Mouse (Mus musculus) CH12.LX (cell line): ENCODE results near the gene Lmbrd1. TPM values are rescaled to one million over a fixed set of nuclear protein-coding genes. Genes with fewer than 3 reads are reported as not detected.

Experiments
- DNase-seq: peaks from one replicate; pipeline ENCODE4 v3.0.0-alpha.2; 2013; ENCODE audit errors: extremely low read depth
- H3K27ac ChIP-seq: 2 replicates; pipeline ENCODE4 v1.5.1; 2012; ENCODE audit warnings: low read depth, mild to moderate bottlenecking, control low read depth, moderate library complexity; ENCODE audit not compliant: insufficient read depth
- H3K27me3 ChIP-seq: replicated peaks from 2 replicates; pipeline ENCODE3; 2012; ENCODE audit warnings: inconsistent platforms
- H3K36me3 ChIP-seq, 2 experiments: replicated peaks in 1 of 2; 2 replicates each; pipeline versions ENCODE3 to v1.6.1; 2012; ENCODE audit warnings: inconsistent platforms in 1 of 2, low read length in 1 of 2, mild to moderate bottlenecking in 1 of 2, mixed read lengths in 1 of 2, moderate library complexity in 1 of 2; ENCODE audit not compliant: control insufficient read depth in 1 of 2, insufficient read depth in 1 of 2
- H3K4me1 ChIP-seq, 2 experiments: 2 replicates each; pipeline ENCODE4 v1.6.1; 2012; ENCODE audit warnings: inconsistent platforms in 1 of 2, moderate library complexity in 1 of 2; ENCODE audit not compliant: insufficient read depth in 2 of 2, control insufficient read depth in 1 of 2
- H3K4me2 ChIP-seq: 2 replicates; pipeline ENCODE4 v1.6.1; 2012; ENCODE audit warnings: low read depth, mild to moderate bottlenecking, control low read depth; ENCODE audit not compliant: poor library complexity, insufficient read depth, severe bottlenecking
- H3K4me3 ChIP-seq, 3 experiments: fragments of 150-350 bp in 1 of 3; sonication (generic) in 1 of 3; replicated peaks in 1 of 3; 2 replicates each; pipeline versions ENCODE3 to v1.5.1; 2011 to 2012; ENCODE audit warnings: low read depth in 2 of 3, low read length in 2 of 3, mild to moderate bottlenecking in 2 of 3, moderate library complexity in 2 of 3, control low read depth in 1 of 3, improper control_type of control experiment in 1 of 3, inconsistent platforms in 1 of 3, mixed read lengths in 1 of 3; ENCODE audit not compliant: poor library complexity in 1 of 3
- H3K79me2 ChIP-seq: replicated peaks from 2 replicates; pipeline ENCODE4 v1.6.1; 2012; ENCODE audit warnings: mild to moderate bottlenecking, moderate library complexity; ENCODE audit not compliant: control insufficient read depth, poor library complexity, insufficient read depth, severe bottlenecking; ENCODE audit errors: extremely low read depth
- H3K9ac ChIP-seq: 2 replicates; pipeline ENCODE4 v1.6.1; 2012; ENCODE audit warnings: low read depth, mild to moderate bottlenecking, control low read depth, moderate library complexity; ENCODE audit not compliant: insufficient read depth
- H3K9me3 ChIP-seq: replicated peaks from 2 replicates; pipeline ENCODE3; 2012; ENCODE audit warnings: low read length, inconsistent platforms, mixed read lengths
- BHLHE40 ChIP-seq: IDR thresholded peaks from 2 replicates; pipeline ENCODE4 v1.6.1; 2011; ENCODE audit warnings: mild to moderate bottlenecking, low read depth, low read length, improper control_type of control experiment
- CHD1 ChIP-seq: IDR thresholded peaks from 2 replicates; pipeline ENCODE4 v1.6.1; 2012; ENCODE audit warnings: low read depth, low read length, improper control_type of control experiment, inconsistent platforms
- CHD2 ChIP-seq: IDR thresholded peaks from 2 replicates; pipeline ENCODE4 v1.6.1; 2011; ENCODE audit warnings: low read length, improper control_type of control experiment
- CTCF ChIP-seq, 2 experiments: IDR thresholded peaks in 1 of 2; conservative IDR thresholded peaks in 1 of 2; 2 replicates each; pipeline ENCODE4 v1.5.1; 2011 to 2012; ENCODE audit warnings: low read depth in 2 of 2, low read length in 2 of 2, improper control_type of control experiment in 1 of 2, inconsistent platforms in 1 of 2, mild to moderate bottlenecking in 1 of 2, moderate library complexity in 1 of 2
- E2F4 ChIP-seq: IDR thresholded peaks from 2 replicates; pipeline ENCODE4 v1.6.1; 2011; ENCODE audit warnings: low read depth, low read length, improper control_type of control experiment; ENCODE audit not compliant: insufficient replicate concordance
- HCFC1 ChIP-seq: IDR thresholded peaks from 2 replicates; pipeline ENCODE4 v1.6.1; 2012; ENCODE audit warnings: low read depth, mild to moderate bottlenecking, inconsistent platforms, low read length, improper control_type of control experiment
- IRF4 ChIP-seq: IDR thresholded peaks from 2 replicates; pipeline ENCODE4 v1.6.1; 2014; ENCODE audit warnings: low read depth, mild to moderate bottlenecking, inconsistent platforms, low read length, improper control_type of control experiment
- JUN ChIP-seq: IDR thresholded peaks from 2 replicates; pipeline ENCODE4 v1.6.1; 2011; ENCODE audit warnings: low read depth, mild to moderate bottlenecking, low read length, improper control_type of control experiment, moderate library complexity; ENCODE audit not compliant: insufficient read depth
- KAT2A ChIP-seq: IDR thresholded peaks from 2 replicates; pipeline ENCODE4 v1.6.1; 2012; ENCODE audit warnings: low read length, improper control_type of control experiment, inconsistent platforms; ENCODE audit not compliant: insufficient replicate concordance
- MAFK ChIP-seq: IDR thresholded peaks from 2 replicates; pipeline ENCODE4 v1.6.1; 2011; ENCODE audit warnings: low read length, improper control_type of control experiment; ENCODE audit not compliant: insufficient replicate concordance
- MAZ ChIP-seq: IDR thresholded peaks from 2 replicates; pipeline ENCODE4 v1.6.1; 2012; ENCODE audit warnings: low read depth, mild to moderate bottlenecking, inconsistent platforms, low read length, improper control_type of control experiment, moderate library complexity
- MEF2A ChIP-seq: IDR thresholded peaks from 2 replicates; pipeline ENCODE4 v1.6.1; 2014; ENCODE audit warnings: low read depth, mild to moderate bottlenecking, inconsistent platforms, low read length, improper control_type of control experiment, borderline replicate concordance
- MYC ChIP-seq: IDR thresholded peaks from 2 replicates; pipeline ENCODE4 v1.6.1; 2011; ENCODE audit warnings: low read depth, mild to moderate bottlenecking, improper control_type of control experiment, low read length
- NELFE ChIP-seq: IDR thresholded peaks from 2 replicates; pipeline ENCODE4 v1.6.1; 2011; ENCODE audit warnings: low read depth, low read length, improper control_type of control experiment
- NRF1 ChIP-seq: IDR thresholded peaks from 2 replicates; pipeline ENCODE4 v1.6.1; 2014; ENCODE audit warnings: low read depth, mild to moderate bottlenecking, inconsistent platforms, low read length, improper control_type of control experiment, moderate library complexity
- PAX5 ChIP-seq: IDR thresholded peaks from 2 replicates; pipeline ENCODE4 v1.6.1; 2012; ENCODE audit warnings: low read length, inconsistent platforms, mixed read lengths
- RAD21 ChIP-seq: IDR thresholded peaks from 2 replicates; pipeline ENCODE4 v1.6.1; 2011; ENCODE audit warnings: low read depth, mild to moderate bottlenecking, low read length, improper control_type of control experiment, moderate library complexity
- RCOR1 ChIP-seq: conservative IDR thresholded peaks from 2 replicates; pipeline ENCODE4 v1.6.1; 2012; ENCODE audit warnings: low read depth, mild to moderate bottlenecking, inconsistent platforms, low read length, improper control_type of control experiment
- TBP ChIP-seq: conservative IDR thresholded peaks from 2 replicates; pipeline ENCODE4 v1.6.1; 2011; ENCODE audit warnings: low read depth, low read length, improper control_type of control experiment
- TCF12 ChIP-seq: IDR thresholded peaks from 2 replicates; pipeline ENCODE4 v1.6.1; 2014; ENCODE audit warnings: low read depth, mild to moderate bottlenecking, inconsistent platforms, low read length, improper control_type of control experiment
- UBTF ChIP-seq: IDR thresholded peaks from 2 replicates; pipeline ENCODE4 v1.6.1; 2012; ENCODE audit warnings: low read depth, mild to moderate bottlenecking, inconsistent platforms, low read length, improper control_type of control experiment, moderate library complexity
- USF1 ChIP-seq: IDR thresholded peaks from 2 replicates; pipeline ENCODE4 v1.6.1; 2014; ENCODE audit warnings: low read depth, mild to moderate bottlenecking, inconsistent platforms, low read length, improper control_type of control experiment
- USF2 ChIP-seq: conservative IDR thresholded peaks from 2 replicates; pipeline ENCODE4 v1.6.1; 2011; ENCODE audit warnings: low read depth, low read length, improper control_type of control experiment
- ZC3H11A ChIP-seq: IDR thresholded peaks from 2 replicates; pipeline ENCODE4 v1.6.1; 2012; ENCODE audit warnings: low read depth, mild to moderate bottlenecking, inconsistent platforms, low read length, improper control_type of control experiment
- ZKSCAN1 ChIP-seq: IDR thresholded peaks from 2 replicates; pipeline ENCODE4 v1.6.1; 2012; ENCODE audit warnings: low read depth, inconsistent platforms, low read length, improper control_type of control experiment, borderline replicate concordance
- ZNF384 ChIP-seq: IDR thresholded peaks from 2 replicates; pipeline ENCODE4 v1.6.1; 2012; ENCODE audit warnings: low read depth, low read length, improper control_type of control experiment, inconsistent platforms
- dilution Hi-C: fragments of 300-500 bp; cut with MboI; formaldehyde crosslinking; loops from 2 replicates; pipeline ENCODE4 v1.14.3; 2020; ENCODE audit warnings: low sequenced_read_pairs; ENCODE audit not compliant: extremely low pct_unique_long_range_greater_than_20kb, extremely low pct_ligation_motif_present
- in situ Hi-C: fragments of 300-500 bp; cut with MboI; formaldehyde crosslinking; loops from 3 replicates; pipeline ENCODE4 v1.14.3; 2019; ENCODE audit warnings: low sequenced_read_pairs, low pct_ligation_motif_present, low pct_unique_long_range_greater_than_20kb, mixed read lengths
- polyA plus RNA-seq: library from polyadenylated mRNA; unstranded; fragments of >175 nt; gene quantifications from 2 replicates; pipeline ENCODE4 v1.2.1, GENCODE M21; 2012; ENCODE audit warnings: low read depth; ENCODE audit not compliant: insufficient read length
- total RNA-seq, 2 experiments: library from RNA; depleted of rRNA; stranded (reverse); fragments of 300-350 nt in 1 of 2; fragments of >200 nt in 1 of 2; gene quantifications; 2 replicates each; pipeline ENCODE4 v1.2.3; 2012 to 2014

Lmbrd1 gene
- total and polyA plus RNA-seq, 3 experiments, result 8.6 to 21.2 (median 17.3) TPM

DNA sequence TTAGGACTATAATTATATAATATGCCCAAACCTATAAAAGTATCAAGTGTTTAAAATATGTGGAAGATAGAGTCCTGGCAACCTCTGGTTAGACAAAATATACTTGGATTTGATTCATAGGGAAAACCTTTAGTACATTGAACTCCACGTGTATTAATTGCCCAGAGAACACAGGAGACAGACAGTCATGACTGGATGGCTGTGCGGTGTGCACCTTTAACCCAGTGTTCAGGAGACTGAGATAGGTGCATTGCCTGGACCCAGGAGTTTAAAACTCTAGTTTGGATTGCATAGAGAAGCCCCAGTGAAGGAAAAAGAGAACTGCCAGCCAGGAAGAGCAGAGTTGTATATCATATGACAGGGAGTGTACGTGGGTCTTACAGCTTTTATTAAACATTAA is 19.2 kb downstream of the Lmbrd1 start:
- in situ Hi-C loops (no loop called here), dilution Hi-C loops (no loop called here)
- Histone ChIP-seq H3K36me3 (peaks cover 6 to 29% of the 10 kb centered on the region in 2 experiments), H3K27me3 (no peaks in the 10 kb centered on the region), H3K4me3 (no peak overlapping the region), H3K4me1 (peaks cover 0 to 8% of the 10 kb centered on the region in 2 experiments; a peak in 1 of 4 replicates), H3K79me2 (no peaks in the 10 kb centered on the region), H3K9me3 (no peaks in the 10 kb centered on the region), H3K27ac (no peak overlapping the region), H3K4me2 (no peak overlapping the region), H3K9ac (no peak overlapping the region)
- TF ChIP-seq HCFC1 (no peak), BHLHE40 (no peak), CHD2 (no peak), CHD1 (no peak), USF2 (no peak), NRF1 (no peak), ZKSCAN1 (no peak), JUN (no peak), MYC (no peak), ZNF384 (no peak), ZC3H11A (no peak), TBP (no peak), TCF12 (no peak), PAX5 (no peak), IRF4 (no peak), MAZ (no peak), MAFK (no peak)
- no peak for DNase-seq

DNA sequence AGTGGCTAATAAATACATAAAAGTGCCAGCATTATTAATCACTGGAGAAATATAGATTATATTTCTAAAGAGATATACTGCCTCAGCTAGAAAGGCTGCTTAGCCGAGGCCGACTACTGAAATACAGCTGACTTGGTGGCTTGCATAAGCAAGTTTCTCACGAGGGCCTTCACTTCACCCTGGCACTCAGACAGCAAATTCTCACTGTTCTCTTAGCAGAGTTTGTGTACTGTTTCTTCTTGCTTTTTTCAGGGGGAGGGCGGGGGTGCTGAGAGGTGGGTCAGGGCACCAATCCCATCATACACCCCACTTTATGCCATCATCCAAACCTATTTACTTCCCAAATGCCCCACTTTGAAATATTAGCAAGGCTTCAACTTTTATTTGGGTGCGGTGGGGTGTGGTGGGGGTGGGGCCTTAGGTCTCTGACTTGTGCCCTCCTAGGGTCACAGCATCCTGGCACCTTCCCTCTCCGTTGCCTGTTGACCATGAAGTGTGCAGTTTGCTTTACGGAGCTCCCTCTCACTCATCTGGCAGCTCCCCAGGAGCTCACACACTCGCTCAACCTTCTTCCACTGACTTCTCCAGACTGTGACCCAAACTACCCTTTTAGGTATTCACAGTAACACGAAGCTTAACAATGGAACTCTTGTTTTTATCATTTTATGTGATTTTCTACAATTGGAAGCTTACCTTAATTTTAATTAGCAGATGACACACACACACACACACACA is 19.9 kb downstream of the Lmbrd1 start:
- peaks cover 0 to 8% of the 10 kb centered on the region in 2 experiments; a peak in 1 of 4 replicates for H3K4me1 ChIP-seq

More for the DNA sequence above, 19.9 kb downstream of the Lmbrd1 start:
- TF ChIP-seq UBTF (no peak), RAD21 (no peak), USF1 (no peak), ZKSCAN1 (no peak), NELFE (no peak), RCOR1 (no peak), MEF2A (no peak), KAT2A (no peak), PAX5 (no peak), MAFK (no peak), MAZ (no peak), E2F4 (no peak), USF2 (no peak), TCF12 (no peak), IRF4 (no peak), CHD1 (no peak), CTCF (conservative IDR thresholded peaks at IDR 0.05 in 1 of 2, IDR thresholded peaks at IDR 0.05 in 1 of 2; ENCODE audit: low read depth in 2 of 2, low read length in 2 of 2) (no peak)
- H3K27ac ChIP-seq, result no peak overlapping the region
- in situ Hi-C loops (no loop called here), dilution Hi-C loops (no loop called here)
- no peak overlapping the region for H3K4me3 ChIP-seq
- no peak overlapping the region for H3K4me2 ChIP-seq
- H3K27me3 ChIP-seq, result no peaks in the 10 kb centered on the region
- peaks cover under 1 to 23% of the 10 kb centered on the region in 2 experiments for H3K36me3 ChIP-seq
- no peaks in the 10 kb centered on the region for H3K79me2 ChIP-seq
- no peak for DNase-seq
- no peaks in the 10 kb centered on the region for H3K9me3 ChIP-seq
- no peak overlapping the region for H3K9ac ChIP-seq
